Mouse (Mus musculus): ENCODE results near the gene Crocc2.

Gene Crocc2

GRCm38 (mm10) chr1:93275561-93275960, 107.0 kb downstream of the Crocc2 start:
- Histone ChIP-seq H3K9me3 (ENCODE audit: low read length) (no peaks in the 10 kb centered on the region), H3K4me3 (replicated peaks; ENCODE audit: low read length) (no peak overlapping the region), H3K27me3 (ENCODE audit: insufficient read depth, low read length) (peaks cover under 1% of the 10 kb centered on the region; the same call in 1 of the 2 replicates), H3K4me1 (replicated peaks; ENCODE audit: low read depth, low read length) (peaks cover 26% of the 10 kb centered on the region), H3K36me3 (ENCODE audit: insufficient read depth, low read length) (peaks cover 12% of the 10 kb centered on the region; the same call in 1 of the 2 replicates)
- TF ChIP-seq NANOG (IDR thresholded peaks at IDR 0.05; ENCODE audit: borderline replicate concordance, low read length) (no peak; the same call in 1 of the 2 replicates), CTCF (conservative IDR thresholded peaks at IDR 0.05; ENCODE audit: low read length) (no peak), POU5F1 (IDR thresholded peaks at IDR 0.05; ENCODE audit: borderline replicate concordance, low read length) (no peak)

- Histone ChIP-seq H3K36me3 (ENCODE audit: insufficient read depth, low read length) (peaks cover 12% of the 10 kb centered on the region; the same call in 1 of the 2 replicates), H3K4me1 (replicated peaks; ENCODE audit: low read depth, low read length) (peaks cover 26% of the 10 kb centered on the region), H3K9me3 (ENCODE audit: low read length) (no peaks in the 10 kb centered on the region), H3K4me3 (replicated peaks; ENCODE audit: low read length) (no peak overlapping the region), H3K27me3 (ENCODE audit: insufficient read depth, low read length) (0 out of 2 replicates have a peak, but pooled peaks cover 3% of the 10 kb centered on the region)
- no peak for TF ChIP-seq CTCF (conservative IDR thresholded peaks at IDR 0.05; ENCODE audit: low read length)
- no peak for TF ChIP-seq NANOG (IDR thresholded peaks at IDR 0.05; ENCODE audit: borderline replicate concordance, low read length)
- no peak for TF ChIP-seq POU5F1 (IDR thresholded peaks at IDR 0.05; ENCODE audit: borderline replicate concordance, low read length)
Measured at GRCm38 (mm10) chr1:93277041-93277440, 108.5 kb downstream of the Crocc2 start.
